Mouse (Mus musculus) forebrain, embryonic 10.5 days (tissue): ENCODE data around the gene Rin2. TPM values are rescaled to one million over a fixed set of nuclear protein-coding genes. Genes with fewer than 3 reads are reported as not detected.

ENCODE experiments used
- DNase-seq: peaks from one replicate; pipeline ENCODE4 v3.0.0-alpha.2; 2017; ENCODE audit warnings: low spot score; ENCODE audit errors: extremely low spot score
- H3K27ac ChIP-seq: fragments of 300-500 bp; sonication (generic); 2 replicates; pipeline ENCODE4 v1.5.1; 2016; ENCODE audit warnings: mild to moderate bottlenecking
- H3K27me3 ChIP-seq: fragments of 300-500 bp; sonication (generic); 2 replicates; pipeline ENCODE4 v1.6.1; 2016; ENCODE audit warnings: mild to moderate bottlenecking; ENCODE audit not compliant: poor library complexity, severe bottlenecking
- H3K36me3 ChIP-seq: fragments of 300-500 bp; sonication (generic); replicated peaks from 2 replicates; pipeline ENCODE4 v1.6.1; 2016; ENCODE audit warnings: mild to moderate bottlenecking, moderate library complexity
- H3K4me1 ChIP-seq: fragments of 300-500 bp; sonication (generic); 2 replicates; pipeline ENCODE4 v1.6.1; 2016
- H3K4me3 ChIP-seq: fragments of 300-500 bp; sonication (generic); 2 replicates; pipeline ENCODE4 v1.5.1; 2016; ENCODE audit warnings: mild to moderate bottlenecking, moderate library complexity
- H3K9me3 ChIP-seq: fragments of 300-500 bp; sonication (generic); 2 replicates; pipeline ENCODE4 v1.6.1; 2016; ENCODE audit warnings: mild to moderate bottlenecking, moderate library complexity
- WGBS: fragments of 180-500 bp; shearing (Covaris S2); methylation state at CpG from one replicate; pipeline ENCODE4 v1.1.7; 2016; 5-methylcytosine and 5-hydroxymethylcytosine counted together
- polyA plus RNA-seq: library from polyadenylated mRNA; unstranded; fragments of >200 nt; fragmentation: Nextera tagmentation; extraction: Ambion mirVana; gene quantifications from 2 replicates; pipeline ENCODE4 v1.2.1, GENCODE M21; 2016

Gene Rin2
- polyA plus RNA-seq, 1 experiment from 2014 or later: 10.1 TPM

- no peak for DNase-seq
- H3K9me3 ChIP-seq: no peaks in the 10 kb centered on the region
- H3K4me3 ChIP-seq: no peak overlapping the region
- no peaks in the 10 kb centered on the region for H3K27me3 ChIP-seq
- no peaks in the 10 kb centered on the region for H3K36me3 ChIP-seq
- peaks cover 30% of the 10 kb centered on the region for H3K4me1 ChIP-seq
- no peak overlapping the region for H3K27ac ChIP-seq
- WGBS: 91% methylated on average over 7 of the region's 7 CpGs
These were observed 79.0 kb downstream of the Rin2 start for GRCm38 (mm10) chr2:145753973-145754372.

DNA sequence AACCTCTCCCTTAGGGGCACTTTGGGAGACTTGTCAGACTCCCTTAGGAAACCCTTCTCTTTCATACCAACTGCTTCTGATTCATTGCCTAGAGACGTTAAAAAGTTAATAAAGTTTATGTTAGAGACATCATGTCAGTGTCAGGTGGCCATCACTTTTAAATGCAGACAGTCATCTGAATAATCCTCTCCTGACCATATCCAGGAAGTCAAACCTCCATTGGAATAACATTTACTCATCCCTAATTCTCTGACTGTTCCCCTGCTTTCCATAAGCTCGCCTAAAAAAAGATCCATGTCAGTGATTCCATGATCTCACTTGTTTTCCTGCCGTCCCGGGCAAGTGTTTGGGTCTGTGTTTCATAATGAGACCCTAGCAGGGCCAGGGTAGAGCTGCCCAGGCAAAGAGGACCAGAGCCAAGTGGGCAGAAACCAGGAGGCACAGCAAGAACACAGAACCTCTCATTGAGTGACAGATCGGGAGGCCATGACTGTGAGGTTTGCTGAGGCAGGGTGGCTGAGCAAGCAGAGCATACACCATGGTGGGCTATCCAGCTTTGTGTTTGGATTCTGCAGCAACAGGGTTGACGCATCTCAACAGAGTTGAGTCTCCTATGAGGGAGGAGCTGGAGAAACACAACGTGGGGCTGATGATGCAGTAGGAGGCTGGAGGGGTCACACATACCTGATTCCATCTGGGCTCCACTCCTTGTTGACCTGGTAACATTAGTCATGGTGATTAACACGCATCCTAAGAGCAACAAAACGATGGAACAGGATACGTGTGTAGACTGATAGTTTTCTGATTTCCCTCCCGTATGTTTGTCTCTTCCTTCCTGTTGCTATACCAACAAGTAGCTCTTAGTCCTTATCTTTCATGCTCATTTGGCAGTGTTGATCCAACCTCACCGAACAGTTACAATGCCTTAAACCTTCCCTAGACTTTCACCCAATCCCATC lies 81.1 kb downstream of the Rin2 start:
- H3K4me1 ChIP-seq: peaks cover 15% of the 10 kb centered on the region
- DNase-seq: no peak
- no peaks in the 10 kb centered on the region for H3K36me3 ChIP-seq
- WGBS: 82% methylated on average over 12 of the region's 12 CpGs
- H3K27me3 ChIP-seq: no peaks in the 10 kb centered on the region
- H3K9me3 ChIP-seq: no peaks in the 10 kb centered on the region
- H3K4me3 ChIP-seq: no peak overlapping the region
- no peak overlapping the region for H3K27ac ChIP-seq

DNA sequence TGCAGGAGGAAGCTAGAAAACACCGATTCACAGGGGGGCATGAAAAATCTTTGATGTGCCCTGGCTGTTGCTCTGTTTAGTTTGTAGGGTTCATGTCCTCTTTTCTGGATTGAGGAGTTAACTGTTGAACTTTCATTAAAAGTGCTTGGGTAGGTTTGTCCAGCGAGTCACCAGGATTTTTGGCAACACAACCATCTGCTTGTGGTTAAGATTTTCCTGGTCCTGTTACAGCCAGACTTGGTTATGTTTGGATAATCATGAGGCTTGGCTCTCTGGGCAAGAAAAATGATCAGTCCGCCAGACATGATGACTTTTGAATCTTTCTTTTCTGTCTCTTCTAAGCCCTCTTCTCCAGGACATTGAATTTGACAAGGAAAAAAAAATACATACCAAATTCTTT lies 85.1 kb downstream of the Rin2 start:
- DNase-seq: no peak
- no peak overlapping the region for H3K27ac ChIP-seq
- WGBS: 81% methylated on average over 3 of the region's 3 CpGs
- no peaks in the 10 kb centered on the region for H3K9me3 ChIP-seq
- no peak overlapping the region for H3K4me3 ChIP-seq
- peaks cover 13% of the 10 kb centered on the region for H3K4me1 ChIP-seq
- no peaks in the 10 kb centered on the region for H3K27me3 ChIP-seq
- H3K36me3 ChIP-seq: no peaks in the 10 kb centered on the region

GRCm38 (mm10) chr2:145761436-145761835 lies 86.4 kb downstream of the Rin2 start:
- no peak for DNase-seq
- Histone ChIP-seq H3K9me3 (no peaks in the 10 kb centered on the region), H3K4me3 (no peak overlapping the region), H3K4me1 (peaks cover 4% of the 10 kb centered on the region; the same call in 1 of the 2 replicates), H3K27me3 (no peaks in the 10 kb centered on the region), H3K36me3 (no peaks in the 10 kb centered on the region), H3K27ac (no peak overlapping the region)

- Histone ChIP-seq H3K4me1 (peaks cover 26% of the 10 kb centered on the region), H3K27me3 (peaks cover 45% of the 10 kb centered on the region), H3K36me3 (no peaks in the 10 kb centered on the region), H3K4me3 (peak overlapping the region; percentile 18), H3K9me3 (no peaks in the 10 kb centered on the region), H3K27ac (peak overlapping the region; percentile 53; the same call in 1 of the 2 replicates)
- DNase-seq: peak; percentile 51
- 21% methylated on average over 10 of the region's 10 CpGs for WGBS
These were observed 94.9 kb downstream of the Rin2 start for GRCm38 (mm10) chr2:145769964-145770363.

GRCm38 (mm10) chr2:145770730-145771536 lies 95.9 kb downstream of the Rin2 start:
- 0 out of 2 replicates have a peak overlapping the region, but pooled peaks have one; percentile 17 for H3K27ac ChIP-seq
- WGBS: 87% methylated on average over 7 of the region's 7 CpGs
- no peak for DNase-seq
- H3K9me3 ChIP-seq: no peaks in the 10 kb centered on the region
- peaks cover 26% of the 10 kb centered on the region for H3K4me1 ChIP-seq
- H3K27me3 ChIP-seq: peaks cover 45% of the 10 kb centered on the region
- H3K4me3 ChIP-seq: no peak overlapping the region
- no peaks in the 10 kb centered on the region for H3K36me3 ChIP-seq

DNA sequence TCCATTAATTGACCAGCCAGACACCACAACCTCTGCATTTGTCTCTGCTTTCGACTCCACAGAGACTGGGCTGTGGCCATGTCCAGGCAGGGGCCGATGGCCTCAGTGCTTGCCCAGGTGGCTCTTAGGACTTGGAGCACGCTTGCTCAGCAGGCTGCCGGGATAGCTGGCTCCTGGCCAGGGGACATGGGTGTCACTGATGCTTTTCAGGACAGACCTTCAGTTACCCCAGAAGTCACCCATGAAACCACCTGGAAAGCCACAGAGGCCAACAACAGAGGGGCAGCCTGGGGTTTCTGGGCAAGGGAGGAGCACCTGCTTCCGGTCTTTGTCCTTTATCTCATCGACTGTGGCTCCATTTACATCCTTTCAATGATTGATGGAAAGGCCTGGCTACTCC lies 108.2 kb downstream of the Rin2 start:
- Histone ChIP-seq H3K36me3 (no peaks in the 10 kb centered on the region), H3K27me3 (no peaks in the 10 kb centered on the region), H3K4me3 (no peak overlapping the region), H3K9me3 (no peaks in the 10 kb centered on the region), H3K4me1 (peaks cover 35% of the 10 kb centered on the region), H3K27ac (no peak overlapping the region)
- DNase-seq: no peak
- 83% methylated on average over 6 of the region's 6 CpGs for WGBS

GRCm38 (mm10) chr2:145784246-145784935 lies 109.4 kb downstream of the Rin2 start:
- 67% methylated on average over 13 of the region's 13 CpGs for WGBS
- H3K36me3 ChIP-seq: no peaks in the 10 kb centered on the region
- no peak for DNase-seq
- H3K27me3 ChIP-seq: no peaks in the 10 kb centered on the region
- H3K9me3 ChIP-seq: no peaks in the 10 kb centered on the region
- no peak overlapping the region for H3K4me3 ChIP-seq
- no peak overlapping the region for H3K27ac ChIP-seq
- H3K4me1 ChIP-seq: peaks cover 35% of the 10 kb centered on the region

DNA sequence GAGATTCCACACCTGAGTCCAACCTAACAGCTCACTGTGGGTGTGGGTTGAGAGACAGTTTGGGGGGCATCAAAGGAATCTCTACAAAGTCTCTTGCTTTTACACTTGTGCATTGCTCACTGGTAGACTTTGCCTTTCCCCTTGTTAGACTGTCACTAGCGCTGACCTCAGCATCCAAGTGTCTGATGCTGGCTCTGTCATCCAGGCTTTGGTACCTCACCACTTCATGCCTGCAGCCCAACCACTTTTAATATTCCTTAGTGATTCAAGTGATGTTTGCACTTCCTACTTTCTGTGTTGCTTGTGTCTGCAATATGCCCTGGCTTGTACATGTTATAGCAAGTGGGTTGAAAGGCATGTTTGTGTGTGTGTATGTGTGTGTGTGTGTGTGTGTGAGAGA lies 109.9 kb downstream of the Rin2 start:
- Histone ChIP-seq H3K27ac (peak overlapping the region; percentile 85; the same call in 1 of the 2 replicates), H3K27me3 (no peaks in the 10 kb centered on the region), H3K36me3 (no peaks in the 10 kb centered on the region), H3K9me3 (no peaks in the 10 kb centered on the region), H3K4me1 (peaks cover 35% of the 10 kb centered on the region), H3K4me3 (no peak overlapping the region)
- WGBS: 82% methylated on average over 1 of the region's 1 CpGs
- no peak for DNase-seq

DNA sequence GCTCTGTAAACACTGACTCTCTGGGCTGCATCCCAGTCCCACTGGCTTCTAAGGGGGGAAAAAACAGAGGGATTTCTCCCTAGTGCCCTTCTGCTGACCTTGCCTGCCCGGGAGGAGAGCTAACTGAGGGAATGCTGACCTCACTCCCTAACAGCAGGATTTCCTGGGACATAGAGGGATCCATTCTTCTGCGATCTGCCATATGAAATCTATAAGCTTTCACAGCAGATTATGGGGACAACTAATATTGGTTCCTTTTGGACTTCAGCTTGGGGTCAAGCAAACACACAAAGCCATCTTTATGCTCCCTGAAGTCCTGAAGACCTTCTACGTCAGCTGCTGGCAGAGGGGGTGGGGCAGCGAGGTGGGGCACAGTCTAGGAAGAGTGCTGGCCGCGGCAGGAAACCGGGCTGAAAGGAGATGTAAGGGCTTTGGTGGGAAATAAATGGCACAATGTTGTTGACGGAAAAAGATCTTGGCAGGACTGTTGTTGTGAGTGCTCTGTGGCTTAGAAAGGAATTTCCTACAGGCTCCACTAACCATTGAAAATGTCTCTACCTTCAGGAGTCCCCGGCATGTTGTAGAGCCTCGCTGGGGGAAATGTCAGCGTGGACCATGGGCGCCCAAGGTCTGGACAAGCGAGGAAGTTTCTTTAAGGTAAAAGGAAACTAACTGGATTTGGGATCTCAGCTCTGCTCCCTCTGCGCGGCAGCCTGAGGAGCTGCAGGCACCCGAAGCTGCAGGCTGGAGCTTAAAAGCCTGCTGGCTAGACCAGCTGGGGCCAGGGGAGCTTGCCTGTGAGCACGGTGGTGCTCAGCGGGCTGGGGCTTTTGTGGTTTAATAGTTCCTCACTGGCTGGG lies 111.0 kb downstream of the Rin2 start:
- peak overlapping the region; percentile 52 for H3K4me3 ChIP-seq
- under 1% methylated on average over 18 of the region's 18 CpGs for WGBS
- peak; percentile 51 for DNase-seq
- H3K27me3 ChIP-seq: no peaks in the 10 kb centered on the region
- peaks cover 43% of the 10 kb centered on the region for H3K4me1 ChIP-seq
- peak overlapping the region; percentile 85 for H3K27ac ChIP-seq
- no peaks in the 10 kb centered on the region for H3K9me3 ChIP-seq
- H3K36me3 ChIP-seq: no peaks in the 10 kb centered on the region

GRCm38 (mm10) chr2:145786618-145786932 lies 111.6 kb downstream of the Rin2 start:
- no peak for DNase-seq
- H3K27ac ChIP-seq: peak overlapping the region; percentile 85
- no peaks in the 10 kb centered on the region for H3K27me3 ChIP-seq
- peak overlapping the region; percentile 52 for H3K4me3 ChIP-seq
- H3K9me3 ChIP-seq: no peaks in the 10 kb centered on the region
- H3K4me1 ChIP-seq: peaks cover 43% of the 10 kb centered on the region
- WGBS: 4% methylated on average over 3 of the region's 3 CpGs
- H3K36me3 ChIP-seq: no peaks in the 10 kb centered on the region

DNA sequence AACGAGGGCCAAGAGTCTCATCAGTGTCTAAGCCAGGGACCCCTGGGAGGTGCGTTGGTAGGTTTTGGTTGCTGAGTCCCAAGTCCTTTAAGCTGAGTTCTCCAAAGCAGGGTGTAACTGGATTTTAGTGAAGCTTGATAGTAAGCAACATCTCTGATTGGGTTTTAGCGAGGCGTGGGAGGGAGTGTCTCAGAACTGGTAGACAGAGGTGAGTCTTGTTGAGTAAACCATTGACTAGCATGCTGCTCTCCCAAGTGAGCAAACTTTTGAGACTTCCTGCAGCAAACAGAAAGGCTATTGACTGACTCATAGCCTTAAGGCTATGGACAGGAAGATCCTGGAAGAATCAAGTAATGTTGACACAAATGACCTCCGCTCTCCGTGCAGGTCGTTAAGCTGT lies 112.5 kb downstream of the Rin2 start:
- H3K4me1 ChIP-seq: peaks cover 43% of the 10 kb centered on the region
- no peaks in the 10 kb centered on the region for H3K9me3 ChIP-seq
- peak overlapping the region; percentile 52; the same call in 1 of the 2 replicates for H3K4me3 ChIP-seq
- H3K27me3 ChIP-seq: no peaks in the 10 kb centered on the region
- no peak for DNase-seq
- WGBS: 64% methylated on average over 7 of the region's 7 CpGs
- no peaks in the 10 kb centered on the region for H3K36me3 ChIP-seq
- H3K27ac ChIP-seq: 0 out of 2 replicates have a peak overlapping the region, but pooled peaks have one; percentile 85
